Mouse (Mus musculus): ENCODE results near the gene Olfr1413. TPM values are rescaled to one million over a fixed set of nuclear protein-coding genes. Genes with fewer than 3 reads are reported as not detected.
A peak's percentile ranks its signal among the peaks of the same experiment; 100 is the strongest.

The Olfr1413 gene
- polyA plus RNA-seq, 1 experiment = not detected

- Histone ChIP-seq H3K27ac (ENCODE audit: insufficient read depth, low read length) (no peak overlapping the region), H3K4me1 (ENCODE audit: control insufficient read depth, insufficient read depth, low read length) (no peaks in the 10 kb centered on the region)
- TF ChIP-seq CTCF (IDR thresholded peaks at IDR 0.05; ENCODE audit: borderline replicate concordance, insufficient read depth, low read length) = no peak
- TF ChIP-seq POLR2A (IDR thresholded peaks at IDR 0.05; ENCODE audit: low read depth, low read length) = no peak
Measured at GRCm38 (mm10) chr1:92607711-92608110, 36.6 kb downstream of the Olfr1413 start.

GRCm38 (mm10) chr1:92611008-92611407, 39.9 kb downstream of the Olfr1413 start:
- no peak overlapping the region for H3K27ac ChIP-seq (ENCODE audit: insufficient read depth, low read length)
- H3K4me1 ChIP-seq (ENCODE audit: control insufficient read depth, insufficient read depth, low read length) = peaks cover 2% of the 10 kb centered on the region; the same call in 1 of the 2 replicates
- H3K4me3 ChIP-seq (ENCODE audit: insufficient read depth, low read length) = no peak overlapping the region
- TF ChIP-seq POLR2A (IDR thresholded peaks at IDR 0.05; ENCODE audit: low read depth, low read length) = no peak
- TF ChIP-seq CTCF (IDR thresholded peaks at IDR 0.05; ENCODE audit: borderline replicate concordance, insufficient read depth, low read length) = peak; percentile 63; the same call in 1 of the 2 replicates

More at GRCm38 (mm10) chr1:92607711-92608110, 36.6 kb downstream of the Olfr1413 start:
- H3K4me3 ChIP-seq (ENCODE audit: insufficient read depth, low read length) = no peak overlapping the region

- Histone ChIP-seq H3K4me1 (ENCODE audit: control insufficient read depth, insufficient read depth, low read length) (peaks cover 2% of the 10 kb centered on the region; the same call in 1 of the 2 replicates), H3K27ac (ENCODE audit: insufficient read depth, low read length) (no peak overlapping the region), H3K4me3 (ENCODE audit: insufficient read depth, low read length) (no peak overlapping the region)
- TF ChIP-seq CTCF (IDR thresholded peaks at IDR 0.05; ENCODE audit: borderline replicate concordance, insufficient read depth, low read length) = no peak
- no peak for TF ChIP-seq POLR2A (IDR thresholded peaks at IDR 0.05; ENCODE audit: low read depth, low read length)
Measured at GRCm38 (mm10) chr1:92613175-92613574, 42.1 kb downstream of the Olfr1413 start.

- Histone ChIP-seq H3K27ac (ENCODE audit: insufficient read depth, low read length) (no peak overlapping the region), H3K4me1 (ENCODE audit: control insufficient read depth, insufficient read depth, low read length) (peaks cover 2% of the 10 kb centered on the region; the same call in 1 of the 2 replicates), H3K4me3 (ENCODE audit: insufficient read depth, low read length) (no peak overlapping the region)
- no peak for TF ChIP-seq CTCF (IDR thresholded peaks at IDR 0.05; ENCODE audit: borderline replicate concordance, insufficient read depth, low read length)
- no peak for TF ChIP-seq POLR2A (IDR thresholded peaks at IDR 0.05; ENCODE audit: low read depth, low read length)
Measured at GRCm38 (mm10) chr1:92614516-92614915, 43.4 kb downstream of the Olfr1413 start.

- Histone ChIP-seq H3K27ac (ENCODE audit: insufficient read depth, low read length) (no peak overlapping the region), H3K4me1 (ENCODE audit: control insufficient read depth, insufficient read depth, low read length) (peaks cover 2% of the 10 kb centered on the region; the same call in 1 of the 2 replicates), H3K4me3 (ENCODE audit: insufficient read depth, low read length) (no peak overlapping the region)
- TF ChIP-seq POLR2A (IDR thresholded peaks at IDR 0.05; ENCODE audit: low read depth, low read length) = no peak
- TF ChIP-seq CTCF (IDR thresholded peaks at IDR 0.05; ENCODE audit: borderline replicate concordance, insufficient read depth, low read length) = no peak
Measured at GRCm38 (mm10) chr1:92616046-92616445, 44.9 kb downstream of the Olfr1413 start.

GRCm38 (mm10) chr1:92617488-92617887, 46.4 kb downstream of the Olfr1413 start, which contains the start of gene Olfr12:
Olfr12 (plus strand) TSS chr1:92617788.
- TF ChIP-seq POLR2A (IDR thresholded peaks at IDR 0.05; ENCODE audit: low read depth, low read length) = no peak
- no peak within 1 kb of the TSS for H3K4me3 ChIP-seq (ENCODE audit: insufficient read depth, low read length)
- no peak within 1 kb of the TSS for H3K27ac ChIP-seq (ENCODE audit: insufficient read depth, low read length)
- H3K4me1 ChIP-seq (ENCODE audit: control insufficient read depth, insufficient read depth, low read length) = peaks cover 2% of the 10 kb centered on the region; the same call in 1 of the 2 replicates

GRCm38 (mm10) chr1:92618360-92618759, 47.2 kb downstream of the Olfr1413 start:
- Histone ChIP-seq H3K27ac (ENCODE audit: insufficient read depth, low read length) (no peak overlapping the region), H3K4me3 (ENCODE audit: insufficient read depth, low read length) (no peak overlapping the region)
- TF ChIP-seq CTCF (IDR thresholded peaks at IDR 0.05; ENCODE audit: borderline replicate concordance, insufficient read depth, low read length) = no peak

More at GRCm38 (mm10) chr1:92618360-92618759, 47.2 kb downstream of the Olfr1413 start:
- peaks cover 2% of the 10 kb centered on the region; the same call in 1 of the 2 replicates for H3K4me1 ChIP-seq (ENCODE audit: control insufficient read depth, insufficient read depth, low read length)

Other genes starting within 250 kb of the Olfr1413 start
- 166 and 171 TPM in 2 replicates for gene Ndufa10, start 97.5 kb upstream of the Olfr1413 start, polyA plus RNA-seq (2011; ENCODE audit: insufficient read length, low read depth, missing spikeins)
- not detected in 2 replicates for gene Olfr1416, start 86.2 kb upstream of the Olfr1413 start, polyA plus RNA-seq (2011; ENCODE audit: insufficient read length, low read depth, missing spikeins)
- not detected in 2 replicates for gene Olfr1415, start 75.2 kb upstream of the Olfr1413 start, polyA plus RNA-seq (2011; ENCODE audit: insufficient read length, low read depth, missing spikeins)
- not detected in 2 replicates for gene Olfr1414, start 52.7 kb upstream of the Olfr1413 start, polyA plus RNA-seq (2011; ENCODE audit: insufficient read length, low read depth, missing spikeins)
- not detected in 2 replicates for gene Olfr1412, start 14.5 kb downstream of the Olfr1413 start, polyA plus RNA-seq (2011; ENCODE audit: insufficient read length, low read depth, missing spikeins)
- not detected in 2 replicates for gene Olfr1411, start 23.1 kb downstream of the Olfr1413 start, polyA plus RNA-seq (2011; ENCODE audit: insufficient read length, low read depth, missing spikeins)
- not detected in 2 replicates for gene Olfr1410, start 34.5 kb downstream of the Olfr1413 start, polyA plus RNA-seq (2011; ENCODE audit: insufficient read length, low read depth, missing spikeins)
- gene Olfr12, start 46.5 kb downstream of the Olfr1413 start, polyA plus RNA-seq (2011; ENCODE audit: insufficient read length, low read depth, missing spikeins) = not detected in 2 replicates
- 188 and 227 TPM in 2 replicates for gene Cops9, start 70.7 kb downstream of the Olfr1413 start, polyA plus RNA-seq (2011; ENCODE audit: insufficient read length, low read depth, missing spikeins)
- not detected in 2 replicates for gene Otos, start 77.5 kb downstream of the Olfr1413 start, polyA plus RNA-seq (2011; ENCODE audit: insufficient read length, low read depth, missing spikeins)

Measured in embryonic fibroblast, embryonic 13.5 days (primary cell).